In the genomic region with DNA sequence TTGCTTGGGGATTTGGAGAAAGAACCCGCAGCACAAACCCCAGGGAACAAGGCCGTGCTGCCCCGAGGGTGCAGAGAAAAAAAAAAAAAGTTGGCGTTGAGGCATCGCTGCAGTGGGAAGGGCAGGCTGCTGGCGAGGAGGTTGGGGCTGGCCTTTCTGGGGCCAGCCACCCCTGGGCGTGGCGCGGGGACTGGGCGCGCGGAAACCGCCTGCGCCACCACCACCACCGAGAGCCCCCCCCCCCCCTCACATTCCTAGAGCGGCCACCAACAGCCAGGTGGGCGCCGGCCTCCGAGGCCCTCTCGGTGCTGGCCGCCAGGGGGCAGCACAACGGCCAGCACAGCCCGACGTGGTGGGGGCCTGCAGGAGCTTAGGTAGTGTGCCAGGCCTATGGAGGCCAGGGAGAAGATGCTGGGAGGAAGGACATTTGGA, we compare ENCODE assay signal across 8 mouse cellular contexts. TPM values are rescaled to one million over a fixed set of nuclear protein-coding genes. Genes with fewer than 3 reads are reported as not detected.
A peak's percentile ranks its signal among the peaks of the same experiment; 100 is the strongest.
DNase-seq lines count a peak whose midpoint lies in the region; ATAC-seq and TF ChIP-seq lines count a peak whose summit lies in the region.

No protein-coding gene starts in this region.

- peaks cover 5% of the 10 kb centered on the region in 2 experiments for H3K36me3 ChIP-seq in CH12.LX (replicated peaks in 1 of 2; ENCODE audit: control insufficient read depth in 1 of 2, insufficient read depth in 1 of 2, low read length in 1 of 2)
- H3K36me3 ChIP-seq in embryonic facial prominence, embryonic 15.5 days = peaks cover 13% of the 10 kb centered on the region; the same call in 1 of the 2 replicates
- H3K36me3 ChIP-seq in heart, embryonic 14.5 days (ENCODE audit: control insufficient read depth, insufficient read depth, low read length) = 0 out of 2 replicates have a peak, but pooled peaks cover 4% of the 10 kb centered on the region
- peaks cover 6% of the 10 kb centered on the region; the same call in 1 of the 2 replicates for H3K36me3 ChIP-seq in kidney, embryonic 16.5 days (ENCODE audit: insufficient read depth, low read length)
- H3K36me3 ChIP-seq in liver, embryonic 15.5 days (replicated peaks) = no peaks in the 10 kb centered on the region
- no peaks in the 10 kb centered on the region for H3K36me3 ChIP-seq in neural tube, embryonic 11.5 days (ENCODE audit: control insufficient read depth, insufficient read depth, low read length)
- H3K36me3 ChIP-seq in stomach, postnatal 0 days (ENCODE audit: control insufficient read depth, insufficient read depth, low read length) = no peaks in the 10 kb centered on the region

- ATAC-seq in embryonic facial prominence, embryonic 15.5 days (ENCODE audit: insufficient number of reproducible peaks, low FRiP score, low TSS enrichment, low read depth) = peak; percentile 84
- ATAC-seq in heart, embryonic 14.5 days (ENCODE audit: insufficient number of reproducible peaks, insufficient read depth, low FRiP score, low read depth) = peak; percentile 59
- peak; percentile 95 for ATAC-seq in kidney, embryonic 16.5 days (ENCODE audit: low FRiP score, low TSS enrichment)
- peak; percentile 74 for ATAC-seq in liver, embryonic 15.5 days (ENCODE audit: insufficient read depth)
- ATAC-seq in neural tube, embryonic 11.5 days (ENCODE audit: insufficient read depth, low FRiP score, low TSS enrichment) = peak; percentile 95
- peak; percentile 90 for ATAC-seq in stomach, postnatal 0 days (ENCODE audit: low FRiP score, low TSS enrichment)

- TF ChIP-seq EP300 in CH12.LX (IDR thresholded peaks at IDR 0.05; ENCODE audit: low read length) = no peak
- no peak for TF ChIP-seq EP300 in stomach, postnatal 0 days (optimal IDR thresholded peaks at IDR 0.05)

- 0% methylated on average over 20 of the region's 24 CpGs for WGBS in embryonic facial prominence, embryonic 15.5 days
- WGBS in heart, embryonic 14.5 days = 0% methylated on average over 24 of the region's 24 CpGs
- 0% methylated on average over 21 of the region's 24 CpGs for WGBS in kidney, embryonic 16.5 days
- WGBS in liver, embryonic 15.5 days (ENCODE audit: insufficient replicate concordance) = under 1% methylated on average over 23 of the region's 24 CpGs
- WGBS in neural tube, embryonic 11.5 days = under 1% methylated on average over 22 of the region's 24 CpGs
- under 1% methylated on average over 23 of the region's 24 CpGs for WGBS in stomach, postnatal 0 days

- peak; percentile 65 for DNase-seq in CH12.LX (ENCODE audit: extremely low read depth)
- peak; percentile 93 for DNase-seq in brain, adult 2 months (ENCODE audit: low read depth, low spot score)
- DNase-seq in neural tube, embryonic 11.5 days (ENCODE audit: low spot score) = peak; percentile 85
- peak; percentile 87 for DNase-seq in stomach, postnatal 0 days (ENCODE audit: low spot score)

- H3K4me3 ChIP-seq in CH12.LX (replicated peaks in 1 of 3; ENCODE audit: low read depth in 2 of 3, low read length in 2 of 3, poor library complexity in 1 of 3) = peak overlapping the region in 2 of 3 experiments; percentile 2 to 39
- peak overlapping the region; percentile 45 for H3K4me3 ChIP-seq in embryonic facial prominence, embryonic 15.5 days (replicated peaks)
- H3K4me3 ChIP-seq in heart, embryonic 14.5 days (ENCODE audit: control insufficient read depth in 1 of 2, insufficient read depth in 1 of 2, low read depth in 1 of 2, low read length in 2 of 2) = peak overlapping the region; percentile 13 to 28; a peak in 3 of 4 replicates
- peak overlapping the region; percentile 35 for H3K4me3 ChIP-seq in kidney, embryonic 16.5 days (ENCODE audit: low read length)
- peak overlapping the region; percentile 46 for H3K4me3 ChIP-seq in liver, embryonic 15.5 days (replicated peaks)
- peak overlapping the region; percentile 32 for H3K4me3 ChIP-seq in neural tube, embryonic 11.5 days (ENCODE audit: low read depth, low read length)
- peak overlapping the region; percentile 35 for H3K4me3 ChIP-seq in stomach, postnatal 0 days (ENCODE audit: low read depth, low read length)

- dilution Hi-C loops in CH12.LX (cut with MboI; ENCODE audit: extremely low pct_ligation_motif_present, extremely low pct_unique_long_range_greater_than_20kb, low sequenced_read_pairs) = no loop called here

- no peak overlapping the region for H3K27ac ChIP-seq in CH12.LX (ENCODE audit: insufficient read depth, low read depth)
- H3K27ac ChIP-seq in embryonic facial prominence, embryonic 15.5 days (replicated peaks) = peak overlapping the region; percentile 63
- H3K27ac ChIP-seq in heart, embryonic 14.5 days (replicated peaks in 1 of 2; ENCODE audit: control insufficient read depth in 1 of 2, insufficient read depth in 1 of 2, low read depth in 2 of 2, low read length in 2 of 2) = no peak overlapping the region
- no peak overlapping the region for H3K27ac ChIP-seq in kidney, embryonic 16.5 days (ENCODE audit: low read length)
- H3K27ac ChIP-seq in liver, embryonic 15.5 days (replicated peaks) = no peak overlapping the region
- H3K27ac ChIP-seq in neural tube, embryonic 11.5 days (ENCODE audit: low read depth, low read length) = no peak overlapping the region
- peak overlapping the region; percentile 35; the same call in 1 of the 2 replicates for H3K27ac ChIP-seq in stomach, postnatal 0 days (replicated peaks)

- no peak overlapping the region for H3K9ac ChIP-seq in CH12.LX (ENCODE audit: insufficient read depth, low read depth)
- 0 out of 2 replicates have a peak overlapping the region, but pooled peaks have one; percentile 10 for H3K9ac ChIP-seq in embryonic facial prominence, embryonic 15.5 days
- peak overlapping the region; percentile 57; the same call in 1 of the 2 replicates for H3K9ac ChIP-seq in heart, embryonic 14.5 days (ENCODE audit: low read length)
- H3K9ac ChIP-seq in kidney, embryonic 16.5 days (replicated peaks; ENCODE audit: low read length) = peak overlapping the region; percentile 46
- peak overlapping the region; percentile 11; the same call in 1 of the 2 replicates for H3K9ac ChIP-seq in liver, embryonic 15.5 days
- H3K9ac ChIP-seq in neural tube, embryonic 11.5 days (ENCODE audit: low read length) = peak overlapping the region; percentile 53
- H3K9ac ChIP-seq in stomach, postnatal 0 days (ENCODE audit: low read length) = peak overlapping the region; percentile 50

- H3K4me1 ChIP-seq in CH12.LX (ENCODE audit: control insufficient read depth in 1 of 2, insufficient read depth in 2 of 2) = peaks cover 0 to 9% of the 10 kb centered on the region in 2 experiments; a peak in 2 of 4 replicates
- 0 out of 2 replicates have a peak, but pooled peaks cover 8% of the 10 kb centered on the region for H3K4me1 ChIP-seq in embryonic facial prominence, embryonic 15.5 days
- H3K4me1 ChIP-seq in heart, embryonic 14.5 days (ENCODE audit: control insufficient read depth in 2 of 2, insufficient read depth in 2 of 2, low read length in 2 of 2) = peaks cover 0 to 1% of the 10 kb centered on the region in 2 experiments; a peak in 2 of 4 replicates
- H3K4me1 ChIP-seq in kidney, embryonic 16.5 days (ENCODE audit: insufficient read depth, low read length) = no peaks in the 10 kb centered on the region
- H3K4me1 ChIP-seq in liver, embryonic 15.5 days (replicated peaks) = peaks cover 7% of the 10 kb centered on the region
- H3K4me1 ChIP-seq in neural tube, embryonic 11.5 days (ENCODE audit: control insufficient read depth, insufficient read depth, low read length) = no peaks in the 10 kb centered on the region
- H3K4me1 ChIP-seq in stomach, postnatal 0 days (replicated peaks; ENCODE audit: control insufficient read depth, insufficient read depth) = no peaks in the 10 kb centered on the region

- in situ Hi-C loops in CH12.LX (cut with MboI; ENCODE audit: low pct_ligation_motif_present, low pct_unique_long_range_greater_than_20kb, low sequenced_read_pairs) = no loop called here

- no peaks in the 10 kb centered on the region for H3K27me3 ChIP-seq in CH12.LX (replicated peaks)
- H3K27me3 ChIP-seq in embryonic facial prominence, embryonic 15.5 days = no peaks in the 10 kb centered on the region
- peaks cover 100% of the 10 kb centered on the region for H3K27me3 ChIP-seq in heart, embryonic 14.5 days (ENCODE audit: control insufficient read depth, insufficient read depth, low read length)
- H3K27me3 ChIP-seq in kidney, embryonic 16.5 days (ENCODE audit: insufficient read depth, low read length) = no peaks in the 10 kb centered on the region
- no peaks in the 10 kb centered on the region for H3K27me3 ChIP-seq in liver, embryonic 15.5 days
- H3K27me3 ChIP-seq in neural tube, embryonic 11.5 days (ENCODE audit: control insufficient read depth, insufficient read depth, low read length) = no peaks in the 10 kb centered on the region
- H3K27me3 ChIP-seq in stomach, postnatal 0 days (ENCODE audit: control insufficient read depth, insufficient read depth, low read length) = no peaks in the 10 kb centered on the region

- TF ChIP-seq POLR2A in CH12.LX (IDR thresholded peaks at IDR 0.05; ENCODE audit: low read depth, low read length) = peak; percentile 41; the same call in 1 of the 2 replicates

- peak in 1 of 2 experiments; percentile 86; a peak in 2 of 4 replicates for TF ChIP-seq CTCF in CH12.LX (conservative IDR thresholded peaks at IDR 0.05 in 1 of 2, IDR thresholded peaks at IDR 0.05 in 1 of 2; ENCODE audit: low read depth in 2 of 2, low read length in 2 of 2)
- peak; percentile 92 for TF ChIP-seq CTCF in stomach, postnatal 0 days (IDR thresholded peaks at IDR 0.05; ENCODE audit: low read depth)

- no peaks in the 10 kb centered on the region for H3K9me3 ChIP-seq in CH12.LX (replicated peaks; ENCODE audit: low read length)
- H3K9me3 ChIP-seq in embryonic facial prominence, embryonic 15.5 days (replicated peaks) = no peaks in the 10 kb centered on the region
- H3K9me3 ChIP-seq in heart, embryonic 14.5 days (ENCODE audit: control insufficient read depth, low read length) = peaks cover 3% of the 10 kb centered on the region; the same call in 1 of the 2 replicates
- H3K9me3 ChIP-seq in kidney, embryonic 16.5 days (ENCODE audit: low read length) = no peaks in the 10 kb centered on the region
- no peaks in the 10 kb centered on the region for H3K9me3 ChIP-seq in liver, embryonic 15.5 days (replicated peaks)
- no peaks in the 10 kb centered on the region for H3K9me3 ChIP-seq in neural tube, embryonic 11.5 days (ENCODE audit: control insufficient read depth, low read length)
- no peaks in the 10 kb centered on the region for H3K9me3 ChIP-seq in stomach, postnatal 0 days (ENCODE audit: control insufficient read depth, low read length)

- peak; percentile 15 for TF ChIP-seq RAD21 in CH12.LX (IDR thresholded peaks at IDR 0.05; ENCODE audit: low read depth, low read length)

- peak overlapping the region; percentile 57 for H3K4me2 ChIP-seq in CH12.LX (ENCODE audit: insufficient read depth, low read depth, poor library complexity, severe bottlenecking)
- H3K4me2 ChIP-seq in embryonic facial prominence, embryonic 15.5 days (replicated peaks) = peak overlapping the region; percentile 67
- H3K4me2 ChIP-seq in heart, embryonic 14.5 days (ENCODE audit: low read length) = peak overlapping the region; percentile 59
- H3K4me2 ChIP-seq in kidney, embryonic 16.5 days (replicated peaks; ENCODE audit: low read depth, low read length) = peak overlapping the region; percentile 49
- peak overlapping the region; percentile 73 for H3K4me2 ChIP-seq in liver, embryonic 15.5 days
- H3K4me2 ChIP-seq in neural tube, embryonic 11.5 days (ENCODE audit: low read depth) = peak overlapping the region; percentile 50
- peak overlapping the region; percentile 66 for H3K4me2 ChIP-seq in stomach, postnatal 0 days (replicated peaks; ENCODE audit: low read depth)

- H3K79me2 ChIP-seq in CH12.LX (replicated peaks; ENCODE audit: control insufficient read depth, extremely low read depth, insufficient read depth, poor library complexity, severe bottlenecking) = no peaks in the 10 kb centered on the region

RNA-seq across cellular contexts. Expression of a gene that starts 32.6 kb away (rescaled TPM):
- total RNA-seq in CH12.LX (2012; rRNA removed) (10.9 and 16.5 TPM in 2 replicates), CH12.LX (2014; rRNA removed) (5.3 and 7.1 TPM in 2 replicates)
- 13.6 and 15.4 TPM in 2 replicates for polyA plus RNA-seq in CH12.LX (2012; ENCODE audit: insufficient read length, low read depth)
- 7.3 and 8.3 TPM in 2 replicates for polyA plus RNA-seq in embryonic facial prominence, embryonic 15.5 days (2015; fragmentation: Nextera tagmentation; extraction: Ambion mirVana)
- polyA plus RNA-seq in heart, embryonic 14.5 days (2014; fragmentation: Nextera tagmentation; extraction: Ambion mirVana) = 3.0 and 3.1 TPM in 2 replicates
- 7.9 and 9.0 TPM in 2 replicates for polyA plus RNA-seq in kidney, embryonic 16.5 days (2015; fragmentation: Nextera tagmentation; extraction: Ambion mirVana)
- polyA plus RNA-seq in liver, embryonic 15.5 days (2015; fragmentation: Nextera tagmentation; extraction: Ambion mirVana) = 2.3 and 2.4 TPM in 2 replicates
- polyA plus RNA-seq in neural tube, embryonic 11.5 days (2014; fragmentation: Nextera tagmentation; extraction: Ambion mirVana) = 8.6 and 10.6 TPM in 2 replicates
- 3.0 and 3.2 TPM in 2 replicates for polyA plus RNA-seq in stomach, postnatal 0 days (2015; fragmentation: Nextera tagmentation; extraction: Ambion mirVana)

Comparison
In these comparisons a context has a peak if more than half of its experiments do, and no peak if none do; other contexts are left out.
1. H3K27ac ChIP-seq: peak in embryonic facial prominence, embryonic 15.5 days (single experiment) and stomach, postnatal 0 days (single experiment); none in CH12.LX (single experiment), heart, embryonic 14.5 days (0 of 2), kidney, embryonic 16.5 days (single experiment), liver, embryonic 15.5 days (single experiment) and neural tube, embryonic 11.5 days (single experiment).
2. Peak in every context shown above with its lines, with median percentiles within 50 percentile points of each other: DNase-seq, H3K4me2 ChIP-seq, H3K4me3 ChIP-seq and ATAC-seq.